Mouse (Mus musculus): ENCODE measurements around the gene Dgat2. TPM values are rescaled to one million over a fixed set of nuclear protein-coding genes. Genes with fewer than 3 reads are reported as not detected.

The Dgat2 gene
- total RNA-seq (2021) = 10 to 100 TPM; 67.5 to 72.6 TPM

DNA sequence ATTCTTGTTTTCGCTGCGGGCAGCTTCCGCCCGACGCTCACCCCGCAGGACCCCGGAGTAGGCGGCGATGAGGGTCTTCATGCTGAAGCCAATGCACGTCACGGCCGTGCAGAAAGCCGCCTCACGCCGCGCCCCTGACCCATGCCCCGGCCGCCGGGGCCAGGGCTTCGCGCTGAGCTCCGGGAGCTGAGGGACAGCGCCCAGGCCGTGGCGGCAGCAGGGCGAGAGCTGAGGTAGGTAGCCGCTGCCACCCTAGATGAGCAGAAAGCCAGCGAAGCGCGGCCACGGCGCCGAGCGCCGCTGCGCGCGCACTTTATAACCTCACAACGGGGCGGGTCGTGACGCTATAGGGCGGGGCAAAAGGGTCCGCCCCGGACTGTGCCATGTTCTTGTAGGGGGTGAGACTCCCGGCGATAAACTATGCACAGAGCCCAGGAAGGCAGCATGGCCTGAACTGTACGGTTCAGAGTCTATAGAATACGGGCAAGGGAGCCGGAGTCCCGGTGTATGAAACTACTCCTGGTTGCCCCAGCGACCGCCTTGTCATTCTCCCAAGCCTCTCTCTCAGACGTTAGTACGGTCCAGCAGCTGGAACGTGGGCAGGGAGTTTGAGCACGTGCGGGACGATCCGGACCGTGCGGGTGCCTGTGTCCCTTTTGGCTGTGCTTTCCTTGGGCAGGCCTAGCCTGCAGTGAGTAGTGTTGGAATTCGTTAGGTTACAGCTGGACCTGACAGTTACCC, at the start of gene Dgat2:
Gene Dgat2, minus strand, starts transcription at position 288 of the 741 bp plus-strand sequence.
- intact Hi-C loops (cut with DNase I) = loop anchor here (5.0 kb wide), 1 partner anchor 65 kb away; no protein-coding TSS in a partner anchor
- DNase-seq (ENCODE audit: low spot score in 2 of 2) = peak; percentile 92 to 93

- intact Hi-C loops (cut with DNase I) = no loop called here
- DNase-seq (ENCODE audit: low spot score in 2 of 2) = no peak
Observed at GRCm38 (mm10) chr7:99230061-99230747, 47.7 kb upstream of the Dgat2 start.

DNA sequence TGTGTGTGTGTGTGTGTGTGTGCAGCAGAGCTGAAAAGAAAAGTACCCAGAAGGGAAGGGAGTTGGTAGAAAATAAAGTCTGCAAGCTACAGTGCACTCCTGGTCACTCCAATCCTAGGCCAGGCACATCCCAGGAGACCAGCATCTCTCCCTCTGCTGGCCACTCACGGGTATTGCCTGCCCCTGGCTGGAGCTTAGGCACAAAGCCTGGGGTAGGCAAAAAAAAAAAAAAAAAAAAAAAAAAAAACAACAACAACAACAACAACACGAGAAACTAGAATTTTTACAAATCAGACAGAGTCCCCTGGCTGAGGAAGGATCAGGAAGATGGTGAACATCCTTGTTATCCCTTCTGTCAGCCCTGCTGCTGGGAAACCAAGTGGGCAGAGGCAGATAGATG, 46.9 kb upstream of the Dgat2 start:
- DNase-seq (ENCODE audit: low spot score in 2 of 2) = no peak
- intact Hi-C loops (cut with DNase I) = no loop called here

- intact Hi-C loops (cut with DNase I) = no loop called here
- DNase-seq (ENCODE audit: low spot score in 2 of 2) = no peak
Observed at GRCm38 (mm10) chr7:99228825-99229224, 46.3 kb upstream of the Dgat2 start.

DNA sequence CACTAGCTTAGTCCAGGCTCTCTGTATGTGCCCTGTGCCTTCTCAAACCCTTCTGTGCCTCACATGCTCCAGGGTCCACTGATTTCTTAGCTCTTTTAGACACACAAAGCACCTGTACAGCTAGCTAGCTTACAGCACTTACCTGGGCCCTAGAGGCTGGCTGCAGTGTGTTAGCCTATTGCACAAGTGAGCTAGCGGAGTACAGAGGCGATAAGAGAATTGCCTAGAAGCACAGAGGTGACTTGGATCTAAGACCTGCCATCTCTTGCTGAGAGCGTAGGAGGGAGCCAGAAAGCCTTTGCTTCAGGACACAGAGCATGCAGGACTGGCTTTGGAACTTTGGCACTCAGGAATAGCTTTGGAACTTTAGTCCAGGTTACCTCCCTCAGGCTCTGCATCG, 44.7 kb upstream of the Dgat2 start:
- no peak for DNase-seq (ENCODE audit: low spot score in 2 of 2)
- intact Hi-C loops (cut with DNase I) = no loop called here

DNA sequence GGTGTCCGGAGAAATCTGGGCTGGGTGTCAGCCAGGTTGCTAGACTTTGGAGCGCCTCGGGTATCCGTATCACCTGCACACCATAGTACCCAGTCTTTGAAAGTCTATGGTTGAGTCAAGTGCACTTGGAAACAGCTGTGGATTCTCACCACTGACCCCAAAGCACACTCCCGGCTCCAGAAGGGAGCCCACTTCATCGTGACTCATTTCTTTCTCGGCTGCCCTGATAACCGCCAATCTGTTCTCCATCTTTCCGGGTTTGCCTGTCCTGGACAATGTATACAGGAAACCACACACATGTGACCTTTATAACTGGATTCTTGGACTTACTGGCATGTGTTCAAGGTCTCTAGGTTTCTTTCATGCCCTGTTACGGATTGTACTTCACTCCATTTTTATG, 44.1 kb upstream of the Dgat2 start:
- DNase-seq (ENCODE audit: low spot score in 2 of 2) = no peak
- intact Hi-C loops (cut with DNase I) = no loop called here

DNA sequence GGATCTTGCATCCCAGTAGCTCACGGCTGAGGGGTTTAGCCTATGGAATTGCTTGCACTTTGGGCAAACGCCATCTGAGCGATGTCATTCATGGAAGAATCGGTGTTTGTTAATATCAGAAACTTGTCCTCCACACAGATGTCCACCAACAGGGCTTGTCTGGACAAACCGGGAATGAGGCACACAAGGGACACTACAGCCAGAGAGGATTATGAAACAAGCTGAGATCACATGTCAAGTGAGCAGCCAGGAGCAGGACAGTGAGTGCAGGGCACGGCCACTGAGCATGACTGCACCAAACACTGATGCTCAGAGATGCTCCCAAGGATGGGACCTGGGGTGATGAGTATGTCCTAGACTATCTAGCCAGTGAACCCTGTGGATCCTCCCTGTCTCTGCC, 42.9 kb upstream of the Dgat2 start:
- DNase-seq (ENCODE audit: low spot score in 2 of 2) = no peak
- intact Hi-C loops (cut with DNase I) = no loop called here

GRCm38 (mm10) chr7:99224648-99225190, 42.2 kb upstream of the Dgat2 start:
- intact Hi-C loops (cut with DNase I) = no loop called here
- no peak for DNase-seq (ENCODE audit: low spot score in 2 of 2)

DNA sequence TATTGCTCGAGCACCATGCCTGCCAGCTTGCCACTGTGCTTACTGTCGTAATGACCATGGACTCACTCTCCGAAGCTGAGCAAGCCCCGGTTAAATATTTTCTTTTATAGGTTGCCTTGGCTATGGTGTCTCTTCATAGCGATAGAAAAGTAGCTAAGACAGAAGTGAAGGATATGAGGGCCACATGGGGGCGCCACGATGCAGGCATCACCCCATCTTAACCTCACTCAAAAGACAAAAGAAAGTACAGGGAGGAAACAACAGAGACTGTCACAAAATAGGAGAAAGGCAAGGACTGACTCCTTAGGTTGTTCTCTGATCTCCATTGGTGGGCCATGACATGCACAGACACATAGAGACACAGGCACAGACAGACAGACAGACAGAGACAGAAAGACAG, 41.7 kb upstream of the Dgat2 start:
- intact Hi-C loops (cut with DNase I) = no loop called here
- no peak for DNase-seq (ENCODE audit: low spot score in 2 of 2)

GRCm38 (mm10) chr7:99217338-99218074, 35.0 kb upstream of the Dgat2 start:
- DNase-seq (ENCODE audit: low spot score in 2 of 2) = peak; percentile 14 to 50
- intact Hi-C loops (cut with DNase I) = no loop called here

DNA sequence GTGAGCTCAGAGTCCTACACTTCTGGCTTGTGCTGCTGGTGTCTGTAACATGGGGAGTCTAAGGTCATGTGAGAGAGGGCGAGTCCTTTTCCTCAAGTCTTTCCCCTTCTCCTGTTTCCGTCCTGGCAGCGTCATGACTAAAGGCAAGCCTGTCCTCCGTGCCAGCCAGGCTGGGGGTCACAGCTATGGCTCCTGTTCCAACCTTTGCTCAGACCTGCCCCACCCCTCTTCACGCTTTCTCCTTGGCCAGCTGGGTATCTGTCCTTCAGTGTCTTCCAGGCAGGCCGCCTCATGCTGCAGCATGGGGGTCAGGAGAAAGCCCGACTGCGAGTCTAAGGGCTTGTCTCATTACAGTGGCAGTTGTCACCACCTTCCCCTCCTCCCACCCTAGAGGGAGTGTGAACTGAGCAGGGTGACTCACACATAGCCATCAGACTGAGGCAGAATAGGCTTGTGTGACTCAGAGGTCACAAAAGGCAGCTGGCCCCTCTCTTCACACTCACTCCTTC, 32.9 kb upstream of the Dgat2 start:
- intact Hi-C loops (cut with DNase I) = no loop called here
- DNase-seq (ENCODE audit: low spot score in 2 of 2) = no peak

- DNase-seq (ENCODE audit: low spot score in 2 of 2) = no peak
- intact Hi-C loops (cut with DNase I) = no loop called here
Observed at GRCm38 (mm10) chr7:99214621-99215185, 32.2 kb upstream of the Dgat2 start.

GRCm38 (mm10) chr7:99213686-99214085, 31.2 kb upstream of the Dgat2 start:
- DNase-seq (ENCODE audit: low spot score in 2 of 2) = no peak
- intact Hi-C loops (cut with DNase I) = no loop called here

GRCm38 (mm10) chr7:99213056-99213455, 30.5 kb upstream of the Dgat2 start:
- no peak for DNase-seq (ENCODE audit: low spot score in 2 of 2)
- intact Hi-C loops (cut with DNase I) = no loop called here

DNA sequence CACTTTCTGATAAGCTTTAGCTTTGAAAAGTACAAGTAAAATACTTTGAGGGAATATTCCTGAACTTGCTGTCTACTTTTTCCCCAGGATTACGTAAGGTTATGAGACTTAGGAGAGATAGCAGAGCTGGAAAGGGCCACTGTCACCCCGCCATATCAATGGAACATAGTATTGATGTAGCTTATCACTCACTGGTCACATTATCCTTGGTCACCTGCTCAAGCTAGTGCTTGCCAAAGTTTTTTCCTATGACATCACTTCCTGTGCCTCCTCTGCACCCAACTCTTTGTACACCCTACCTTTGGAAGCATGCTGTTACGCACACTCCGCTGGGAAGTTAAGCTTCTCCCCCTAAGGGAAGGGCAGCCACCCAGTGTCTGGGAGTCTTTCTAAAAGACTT, 26.2 kb upstream of the Dgat2 start:
- no peak for DNase-seq (ENCODE audit: low spot score in 2 of 2)
- intact Hi-C loops (cut with DNase I) = no loop called here

DNA sequence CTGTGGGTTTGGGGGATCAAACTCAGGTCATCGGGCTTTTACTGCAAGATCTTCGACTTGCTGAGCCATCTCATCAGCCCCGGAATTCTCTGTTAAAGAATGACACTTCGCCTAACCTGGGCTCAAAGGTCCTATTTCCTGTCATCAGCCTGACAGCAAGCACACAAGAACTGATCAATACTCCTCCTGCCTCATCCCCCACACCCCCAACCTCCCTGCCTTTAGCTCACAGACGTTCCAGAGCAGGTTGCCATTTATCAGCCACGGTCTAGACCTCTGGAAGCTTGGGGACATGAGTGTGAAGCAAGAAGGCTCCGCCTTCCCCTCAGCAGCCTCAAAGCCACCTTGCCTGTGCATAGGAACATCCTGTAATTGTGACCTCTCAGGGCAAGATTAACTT, 23.8 kb upstream of the Dgat2 start:
- intact Hi-C loops (cut with DNase I) = no loop called here
- no peak for DNase-seq (ENCODE audit: low spot score in 2 of 2)

DNA sequence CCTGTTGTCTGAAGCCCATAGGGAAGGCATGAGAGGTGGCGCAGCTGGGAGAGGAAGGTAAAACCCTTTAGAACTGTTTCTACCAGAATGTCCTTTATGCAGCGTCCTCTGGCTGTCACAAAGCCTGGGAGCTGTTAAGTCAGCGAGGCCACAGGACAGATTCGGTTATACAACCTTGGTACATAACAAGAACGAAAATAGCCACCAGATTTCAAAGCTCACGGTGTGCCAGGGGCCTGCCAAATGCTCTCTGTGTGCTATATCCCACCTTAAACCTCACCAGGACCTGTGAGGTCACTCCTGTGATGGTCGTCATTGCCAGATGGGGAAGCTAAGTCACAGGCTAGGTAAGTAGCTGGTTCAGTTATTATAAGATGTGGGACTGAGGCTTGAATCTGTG, 19.6 kb upstream of the Dgat2 start:
- no peak for DNase-seq (ENCODE audit: low spot score in 2 of 2)
- intact Hi-C loops (cut with DNase I) = no loop called here

GRCm38 (mm10) chr7:99200290-99200689, 17.8 kb upstream of the Dgat2 start:
- intact Hi-C loops (cut with DNase I) = no loop called here
- no peak for DNase-seq (ENCODE audit: low spot score in 2 of 2)

- DNase-seq (ENCODE audit: low spot score in 2 of 2) = no peak
- intact Hi-C loops (cut with DNase I) = no loop called here
Observed at GRCm38 (mm10) chr7:99199451-99200175, 17.1 kb upstream of the Dgat2 start.
